Mouse (Mus musculus): ENCODE measurements around the gene Ephb1.

GRCm38 (mm10) chr9:101945326-101945725 is 409.2 kb downstream of the Ephb1 start:
- TF ChIP-seq POLR2A (IDR thresholded peaks at IDR 0.05; ENCODE audit: insufficient read length, low read depth) = no peak
- no peak for TF ChIP-seq REST (IDR thresholded peaks at IDR 0.05; ENCODE audit: insufficient read depth, insufficient read length)
- TF ChIP-seq MAX (IDR thresholded peaks at IDR 0.05; ENCODE audit: low read depth) = no peak
- no peak for TF ChIP-seq TCF12 (IDR thresholded peaks at IDR 0.05; ENCODE audit: insufficient read depth, poor library complexity, severe bottlenecking)
- no peak for TF ChIP-seq USF1 (IDR thresholded peaks at IDR 0.05; ENCODE audit: low read depth)
- TF ChIP-seq TCF3 (IDR thresholded peaks at IDR 0.05; ENCODE audit: insufficient read length, low read depth) = no peak
- no peak for TF ChIP-seq MYOD1 (IDR thresholded peaks at IDR 0.05; ENCODE audit: control insufficient read depth in 1 of 3, insufficient read length in 2 of 3, low read depth in 2 of 3)
- TF ChIP-seq MYOG (IDR thresholded peaks at IDR 0.05; ENCODE audit: control insufficient read depth in 1 of 3, insufficient read depth in 1 of 3, insufficient read length in 2 of 3, low read depth in 2 of 3) = no peak
- TF ChIP-seq POLR2AphosphoS2 (IDR thresholded peaks at IDR 0.05; ENCODE audit: insufficient read length, low read depth) = no peak
- no peak for TF ChIP-seq E2F4 (IDR thresholded peaks at IDR 0.05; ENCODE audit: insufficient read depth)

All from myocyte (in vitro differentiated cells).